Mouse (Mus musculus): ENCODE measurements around the gene Fam53a. TPM values are rescaled to one million over a fixed set of nuclear protein-coding genes. Genes with fewer than 3 reads are reported as not detected.

The Fam53a gene
- polyA plus RNA-seq, 1 experiment = 29.7 TPM

GRCm38 (mm10) chr5:33588066-33588465 lies 41.4 kb downstream of the Fam53a start:
- Histone ChIP-seq H3K36me3 (ENCODE audit: control insufficient read depth, insufficient read depth, low read length, poor library complexity, severe bottlenecking) (no peaks in the 10 kb centered on the region), H3K27ac (ENCODE audit: insufficient read depth, low read length) (no peak overlapping the region), H3K4me3 (ENCODE audit: low read depth, low read length) (no peak overlapping the region), H3K9me3 (replicated peaks; ENCODE audit: control insufficient read depth, insufficient read depth, low read length, poor library complexity, severe bottlenecking) (no peaks in the 10 kb centered on the region), H3K27me3 (ENCODE audit: control insufficient read depth, insufficient read depth, low read length, poor library complexity, severe bottlenecking) (no peaks in the 10 kb centered on the region), H3K9ac (ENCODE audit: low read depth, poor library complexity, severe bottlenecking) (no peak overlapping the region), H3K4me1 (ENCODE audit: control insufficient read depth, insufficient read depth, low read length) (no peaks in the 10 kb centered on the region)
- TF ChIP-seq CTCF (IDR thresholded peaks at IDR 0.05; ENCODE audit: low read depth, low read length) (no peak), POLR2A (IDR thresholded peaks at IDR 0.05; ENCODE audit: insufficient read depth, low read length) (no peak), EP300 (IDR thresholded peaks at IDR 0.05; ENCODE audit: insufficient read depth, low read depth, low read length) (no peak)

DNA sequence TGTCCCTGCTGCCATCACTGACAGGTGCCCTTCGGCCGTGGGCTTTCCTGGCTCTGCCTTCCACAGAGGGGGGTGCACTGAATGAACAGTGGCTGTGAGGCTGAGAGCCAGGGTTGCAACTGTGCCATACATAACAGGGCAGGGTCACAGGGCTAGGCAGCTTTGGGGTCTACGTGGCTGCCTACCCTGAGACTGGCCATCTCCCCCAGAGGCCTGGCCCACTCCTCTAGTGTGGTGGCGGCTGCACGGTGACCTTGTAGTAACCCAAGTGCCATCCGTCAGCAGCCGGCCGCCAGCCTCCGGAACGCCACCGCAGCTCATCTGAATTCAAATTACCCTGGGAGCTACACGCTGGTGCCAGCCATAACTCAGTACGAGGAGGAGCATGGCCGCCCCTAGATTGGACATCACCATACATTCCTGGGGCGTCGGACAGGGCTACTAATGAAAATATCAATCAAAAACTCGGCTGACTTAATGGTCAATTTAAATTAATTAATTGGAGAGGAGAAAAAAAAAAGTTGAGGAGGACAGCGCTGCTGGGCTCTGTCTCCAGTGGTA lies 41.9 kb downstream of the Fam53a start:
- H3K27ac ChIP-seq (ENCODE audit: insufficient read depth, low read length) = no peak overlapping the region

GRCm38 (mm10) chr5:33580336-33580735 lies 49.1 kb downstream of the Fam53a start:
- Histone ChIP-seq H3K9ac (ENCODE audit: low read depth, poor library complexity, severe bottlenecking) (no peak overlapping the region), H3K27me3 (ENCODE audit: control insufficient read depth, insufficient read depth, low read length, poor library complexity, severe bottlenecking) (no peaks in the 10 kb centered on the region), H3K9me3 (replicated peaks; ENCODE audit: control insufficient read depth, insufficient read depth, low read length, poor library complexity, severe bottlenecking) (no peaks in the 10 kb centered on the region), H3K4me1 (ENCODE audit: control insufficient read depth, insufficient read depth, low read length) (no peaks in the 10 kb centered on the region), H3K36me3 (ENCODE audit: control insufficient read depth, insufficient read depth, low read length, poor library complexity, severe bottlenecking) (no peaks in the 10 kb centered on the region), H3K4me3 (ENCODE audit: low read depth, low read length) (no peak overlapping the region), H3K27ac (ENCODE audit: insufficient read depth, low read length) (no peak overlapping the region)
- TF ChIP-seq EP300 (IDR thresholded peaks at IDR 0.05; ENCODE audit: insufficient read depth, low read depth, low read length) (no peak), POLR2A (IDR thresholded peaks at IDR 0.05; ENCODE audit: insufficient read depth, low read length) (no peak), CTCF (IDR thresholded peaks at IDR 0.05; ENCODE audit: low read depth, low read length) (no peak)

More for the DNA sequence above, 41.9 kb downstream of the Fam53a start:
- H3K4me3 ChIP-seq (ENCODE audit: low read depth, low read length) = no peak overlapping the region
- TF ChIP-seq EP300 (IDR thresholded peaks at IDR 0.05; ENCODE audit: insufficient read depth, low read depth, low read length) (no peak), CTCF (IDR thresholded peaks at IDR 0.05; ENCODE audit: low read depth, low read length) (no peak), POLR2A (IDR thresholded peaks at IDR 0.05; ENCODE audit: insufficient read depth, low read length) (no peak)
- no peaks in the 10 kb centered on the region for H3K9me3 ChIP-seq (replicated peaks; ENCODE audit: control insufficient read depth, insufficient read depth, low read length, poor library complexity, severe bottlenecking)
- H3K36me3 ChIP-seq (ENCODE audit: control insufficient read depth, insufficient read depth, low read length, poor library complexity, severe bottlenecking) = no peaks in the 10 kb centered on the region
- H3K4me1 ChIP-seq (ENCODE audit: control insufficient read depth, insufficient read depth, low read length) = no peaks in the 10 kb centered on the region
- no peaks in the 10 kb centered on the region for H3K27me3 ChIP-seq (ENCODE audit: control insufficient read depth, insufficient read depth, low read length, poor library complexity, severe bottlenecking)
- H3K9ac ChIP-seq (ENCODE audit: low read depth, poor library complexity, severe bottlenecking) = no peak overlapping the region

GRCm38 (mm10) chr5:33574207-33574606 lies 55.2 kb downstream of the Fam53a start:
- TF ChIP-seq EP300 (IDR thresholded peaks at IDR 0.05; ENCODE audit: insufficient read depth, low read depth, low read length) = no peak
- no peak for TF ChIP-seq CTCF (IDR thresholded peaks at IDR 0.05; ENCODE audit: low read depth, low read length)
- TF ChIP-seq POLR2A (IDR thresholded peaks at IDR 0.05; ENCODE audit: insufficient read depth, low read length) = no peak
- H3K4me1 ChIP-seq (ENCODE audit: control insufficient read depth, insufficient read depth, low read length) = no peaks in the 10 kb centered on the region
- no peaks in the 10 kb centered on the region for H3K36me3 ChIP-seq (ENCODE audit: control insufficient read depth, insufficient read depth, low read length, poor library complexity, severe bottlenecking)
- no peak overlapping the region for H3K27ac ChIP-seq (ENCODE audit: insufficient read depth, low read length)
- no peaks in the 10 kb centered on the region for H3K9me3 ChIP-seq (replicated peaks; ENCODE audit: control insufficient read depth, insufficient read depth, low read length, poor library complexity, severe bottlenecking)
- H3K4me3 ChIP-seq (ENCODE audit: low read depth, low read length) = no peak overlapping the region
- no peak overlapping the region for H3K9ac ChIP-seq (ENCODE audit: low read depth, poor library complexity, severe bottlenecking)
- no peaks in the 10 kb centered on the region for H3K27me3 ChIP-seq (ENCODE audit: control insufficient read depth, insufficient read depth, low read length, poor library complexity, severe bottlenecking)

GRCm38 (mm10) chr5:33565886-33566285 lies 63.5 kb downstream of the Fam53a start:
- H3K9me3 ChIP-seq (replicated peaks; ENCODE audit: control insufficient read depth, insufficient read depth, low read length, poor library complexity, severe bottlenecking) = no peaks in the 10 kb centered on the region
- no peaks in the 10 kb centered on the region for H3K36me3 ChIP-seq (ENCODE audit: control insufficient read depth, insufficient read depth, low read length, poor library complexity, severe bottlenecking)
- H3K4me3 ChIP-seq (ENCODE audit: low read depth, low read length) = no peak overlapping the region
- H3K27ac ChIP-seq (ENCODE audit: insufficient read depth, low read length) = no peak overlapping the region
- no peaks in the 10 kb centered on the region for H3K4me1 ChIP-seq (ENCODE audit: control insufficient read depth, insufficient read depth, low read length)
- H3K27me3 ChIP-seq (ENCODE audit: control insufficient read depth, insufficient read depth, low read length, poor library complexity, severe bottlenecking) = no peaks in the 10 kb centered on the region
- TF ChIP-seq CTCF (IDR thresholded peaks at IDR 0.05; ENCODE audit: low read depth, low read length) (no peak), POLR2A (IDR thresholded peaks at IDR 0.05; ENCODE audit: insufficient read depth, low read length) (no peak), EP300 (IDR thresholded peaks at IDR 0.05; ENCODE audit: insufficient read depth, low read depth, low read length) (no peak)
- H3K9ac ChIP-seq (ENCODE audit: low read depth, poor library complexity, severe bottlenecking) = no peak overlapping the region

DNA sequence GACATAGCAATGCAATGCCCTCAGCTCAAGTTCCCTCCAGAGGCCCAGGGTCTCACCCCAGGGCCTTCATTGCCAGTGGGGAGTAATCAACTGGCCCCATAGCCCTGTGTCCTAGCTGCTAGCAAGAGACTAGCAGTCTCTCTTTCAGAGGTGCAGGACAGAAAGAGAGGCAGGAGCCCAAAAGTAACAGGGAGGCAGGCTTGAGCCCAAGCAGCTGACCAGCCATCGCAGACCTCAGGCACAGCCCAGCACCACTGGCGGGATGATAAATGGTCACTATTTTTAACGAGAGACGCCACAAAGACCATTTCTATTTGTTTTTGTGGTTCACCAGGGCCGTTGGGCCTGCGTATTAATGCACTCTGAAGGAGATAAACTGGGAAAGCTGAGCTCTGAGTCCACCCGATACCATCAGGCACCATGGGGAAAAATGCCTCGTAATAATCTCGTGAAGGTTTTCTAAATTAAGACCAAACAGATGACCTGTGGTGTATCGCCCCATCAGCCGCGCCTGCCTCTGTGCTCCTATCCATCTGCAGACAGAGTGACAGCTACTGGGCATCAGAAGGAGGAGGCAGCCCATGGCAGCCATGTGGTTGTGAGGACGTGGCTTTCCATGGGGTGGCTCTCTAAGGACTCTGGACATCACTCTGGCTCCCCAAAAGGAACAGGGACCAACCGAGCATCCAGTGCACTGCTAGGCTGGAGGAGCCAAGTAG lies 73.0 kb downstream of the Fam53a start:
- no peak overlapping the region for H3K9ac ChIP-seq (ENCODE audit: low read depth, poor library complexity, severe bottlenecking)
- no peaks in the 10 kb centered on the region for H3K27me3 ChIP-seq (ENCODE audit: control insufficient read depth, insufficient read depth, low read length, poor library complexity, severe bottlenecking)
- TF ChIP-seq EP300 (IDR thresholded peaks at IDR 0.05; ENCODE audit: insufficient read depth, low read depth, low read length) (no peak), POLR2A (IDR thresholded peaks at IDR 0.05; ENCODE audit: insufficient read depth, low read length) (no peak), CTCF (IDR thresholded peaks at IDR 0.05; ENCODE audit: low read depth, low read length) (no peak)
- no peaks in the 10 kb centered on the region for H3K36me3 ChIP-seq (ENCODE audit: control insufficient read depth, insufficient read depth, low read length, poor library complexity, severe bottlenecking)
- H3K4me3 ChIP-seq (ENCODE audit: low read depth, low read length) = no peak overlapping the region
- no peak overlapping the region for H3K27ac ChIP-seq (ENCODE audit: insufficient read depth, low read length)
- no peaks in the 10 kb centered on the region for H3K4me1 ChIP-seq (ENCODE audit: control insufficient read depth, insufficient read depth, low read length)
- no peaks in the 10 kb centered on the region for H3K9me3 ChIP-seq (replicated peaks; ENCODE audit: control insufficient read depth, insufficient read depth, low read length, poor library complexity, severe bottlenecking)

Other genes with a start within 250 kb of the Fam53a start
- gene Nkx1-1, start 195.7 kb downstream of the Fam53a start, polyA plus RNA-seq (2011; ENCODE audit: insufficient read depth, insufficient read length, low read depth, missing spikeins) = not detected in 2 replicates
- gene Gm9903, start 290 bp upstream of the Fam53a start, polyA plus RNA-seq (2011; ENCODE audit: insufficient read depth, insufficient read length, low read depth, missing spikeins) = 0.38 TPM in 1 of 2 replicates, not detected in the other
- gene Slbp, start 22.9 kb upstream of the Fam53a start, polyA plus RNA-seq (2011; ENCODE audit: insufficient read depth, insufficient read length, low read depth, missing spikeins) = 109 and 121 TPM in 2 replicates
- 162 and 185 TPM in 2 replicates for gene Tacc3, start 28.5 kb upstream of the Fam53a start, polyA plus RNA-seq (2011; ENCODE audit: insufficient read depth, insufficient read length, low read depth, missing spikeins)
- 7.3 and 9.5 TPM in 2 replicates for gene Tmem129, start 28.8 kb upstream of the Fam53a start, polyA plus RNA-seq (2011; ENCODE audit: insufficient read depth, insufficient read length, low read depth, missing spikeins)
- 2.9 and 4.0 TPM in 2 replicates for gene Fgfr3, start 92.0 kb upstream of the Fam53a start, polyA plus RNA-seq (2011; ENCODE audit: insufficient read depth, insufficient read length, low read depth, missing spikeins)
- 34.2 and 36.7 TPM in 2 replicates for gene Letm1, start 153.2 kb upstream of the Fam53a start, polyA plus RNA-seq (2011; ENCODE audit: insufficient read depth, insufficient read length, low read depth, missing spikeins)
- 97.7 and 109 TPM in 2 replicates for gene Nsd2, start 191.1 kb upstream of the Fam53a start, polyA plus RNA-seq (2011; ENCODE audit: insufficient read depth, insufficient read length, low read depth, missing spikeins)